Mouse (Mus musculus): ENCODE data around the gene Ptgr1. TPM values are rescaled to one million over a fixed set of nuclear protein-coding genes. Genes with fewer than 3 reads are reported as not detected.

Gene Ptgr1
- polyA plus RNA-seq, 1 experiment from 2014 or later: 24.5 TPM

- H3K4me3 ChIP-seq (replicated peaks): no peak overlapping the region
Observed at GRCm38 (mm10) chr4:58990609-58991434, 3.9 kb upstream of the Ptgr1 start.

GRCm38 (mm10) chr4:58989303-58989898, 2.5 kb upstream of the Ptgr1 start:
- no peaks in the 10 kb centered on the region for H3K36me3 ChIP-seq
- WGBS: 88% methylated on average over 7 of the region's 7 CpGs
- ATAC-seq (ENCODE audit: insufficient number of reproducible peaks, insufficient read depth, low FRiP score, low TSS enrichment, low read depth): no peak
- H3K4me1 ChIP-seq (replicated peaks): peaks cover 17% of the 10 kb centered on the region
- H3K27me3 ChIP-seq: no peaks in the 10 kb centered on the region
- H3K9ac ChIP-seq (replicated peaks): no peak overlapping the region
- no peak overlapping the region for H3K4me3 ChIP-seq (replicated peaks)
- no peak overlapping the region for H3K4me2 ChIP-seq
- H3K9me3 ChIP-seq: no peaks in the 10 kb centered on the region
- H3K27ac ChIP-seq: no peak overlapping the region

More at GRCm38 (mm10) chr4:58990609-58991434, 3.9 kb upstream of the Ptgr1 start:
- H3K4me1 ChIP-seq (replicated peaks): peaks cover 12% of the 10 kb centered on the region
- no peaks in the 10 kb centered on the region for H3K27me3 ChIP-seq
- ATAC-seq (ENCODE audit: insufficient number of reproducible peaks, insufficient read depth, low FRiP score, low TSS enrichment, low read depth): no peak
- no peak overlapping the region for H3K4me2 ChIP-seq
- no peaks in the 10 kb centered on the region for H3K36me3 ChIP-seq
- WGBS: 80% methylated on average over 17 of the region's 17 CpGs
- H3K27ac ChIP-seq: no peak overlapping the region
- H3K9ac ChIP-seq (replicated peaks): no peak overlapping the region
- H3K9me3 ChIP-seq: no peaks in the 10 kb centered on the region

GRCm38 (mm10) chr4:58985157-58985648, 1.7 kb downstream of the Ptgr1 start:
- Histone ChIP-seq H3K36me3 (no peaks in the 10 kb centered on the region; the same call in 1 of the 2 replicates), H3K27ac (no peak overlapping the region), H3K4me2 (no peak overlapping the region), H3K9me3 (no peaks in the 10 kb centered on the region), H3K4me1 (replicated peaks) (peaks cover 13% of the 10 kb centered on the region), H3K9ac (replicated peaks) (no peak overlapping the region), H3K27me3 (no peaks in the 10 kb centered on the region), H3K4me3 (replicated peaks) (no peak overlapping the region)
- 25% methylated on average over 7 of the region's 7 CpGs for WGBS
- ATAC-seq (ENCODE audit: insufficient number of reproducible peaks, insufficient read depth, low FRiP score, low TSS enrichment, low read depth): no peak

- no peaks in the 10 kb centered on the region for H3K9me3 ChIP-seq
- H3K27ac ChIP-seq: no peak overlapping the region
- peaks cover 4% of the 10 kb centered on the region; the same call in 1 of the 2 replicates for H3K36me3 ChIP-seq
- whole genome bisulfite sequencing: 87% methylated on average over 8 of the region's 8 CpGs
- H3K4me1 ChIP-seq (replicated peaks): peaks cover 13% of the 10 kb centered on the region
- no peak overlapping the region for H3K9ac ChIP-seq (replicated peaks)
- H3K27me3 ChIP-seq: no peaks in the 10 kb centered on the region
- no peak overlapping the region for H3K4me3 ChIP-seq (replicated peaks)
- H3K4me2 ChIP-seq: no peak overlapping the region
- no peak for ATAC-seq (ENCODE audit: insufficient number of reproducible peaks, insufficient read depth, low FRiP score, low TSS enrichment, low read depth)
Observed at GRCm38 (mm10) chr4:58982806-58983205, 4.1 kb downstream of the Ptgr1 start.

- Histone ChIP-seq H3K9ac (replicated peaks) (no peak overlapping the region), H3K4me3 (replicated peaks) (no peak overlapping the region), H3K4me1 (replicated peaks) (peaks cover 5% of the 10 kb centered on the region; the same call in 1 of the 2 replicates), H3K4me2 (no peak overlapping the region), H3K27me3 (no peaks in the 10 kb centered on the region), H3K36me3 (peaks cover 9% of the 10 kb centered on the region; the same call in 1 of the 2 replicates), H3K9me3 (no peaks in the 10 kb centered on the region), H3K27ac (no peak overlapping the region)
- 83% methylated on average over 6 of the region's 6 CpGs for WGBS
- ATAC-seq (ENCODE audit: insufficient number of reproducible peaks, insufficient read depth, low FRiP score, low TSS enrichment, low read depth): no peak
Observed at GRCm38 (mm10) chr4:58981421-58981820, 5.5 kb downstream of the Ptgr1 start.

GRCm38 (mm10) chr4:58975711-58976110, 11.2 kb downstream of the Ptgr1 start:
- Histone ChIP-seq H3K4me3 (replicated peaks) (no peak overlapping the region), H3K4me2 (no peak overlapping the region), H3K9me3 (no peaks in the 10 kb centered on the region), H3K4me1 (replicated peaks) (no peaks in the 10 kb centered on the region), H3K9ac (replicated peaks) (no peak overlapping the region), H3K36me3 (peaks cover 31% of the 10 kb centered on the region), H3K27ac (no peak overlapping the region), H3K27me3 (no peaks in the 10 kb centered on the region)
- 81% methylated on average over 5 of the region's 5 CpGs for WGBS
- ATAC-seq (ENCODE audit: insufficient number of reproducible peaks, insufficient read depth, low FRiP score, low TSS enrichment, low read depth): no peak

GRCm38 (mm10) chr4:58970678-58971077, 16.2 kb downstream of the Ptgr1 start:
- peaks cover 29% of the 10 kb centered on the region for H3K36me3 ChIP-seq
- no peaks in the 10 kb centered on the region for H3K4me1 ChIP-seq (replicated peaks)
- no peaks in the 10 kb centered on the region for H3K9me3 ChIP-seq
- WGBS: 80% methylated on average over 4 of the region's 4 CpGs
- no peak overlapping the region for H3K9ac ChIP-seq (replicated peaks)
- H3K27ac ChIP-seq: no peak overlapping the region
- no peak for ATAC-seq (ENCODE audit: insufficient number of reproducible peaks, insufficient read depth, low FRiP score, low TSS enrichment, low read depth)
- no peak overlapping the region for H3K4me3 ChIP-seq (replicated peaks)
- no peaks in the 10 kb centered on the region for H3K27me3 ChIP-seq
- no peak overlapping the region for H3K4me2 ChIP-seq

- WGBS: 90% methylated on average over 1 of the region's 1 CpGs
- H3K4me2 ChIP-seq: no peak overlapping the region
Observed at GRCm38 (mm10) chr4:58965136-58965535, 21.8 kb downstream of the Ptgr1 start.

GRCm38 (mm10) chr4:58963271-58963670, 23.6 kb downstream of the Ptgr1 start:
- Histone ChIP-seq H3K9ac (replicated peaks) (no peak overlapping the region), H3K4me1 (replicated peaks) (no peaks in the 10 kb centered on the region), H3K4me2 (no peak overlapping the region), H3K27ac (no peak overlapping the region), H3K27me3 (no peaks in the 10 kb centered on the region), H3K4me3 (replicated peaks) (no peak overlapping the region), H3K9me3 (no peaks in the 10 kb centered on the region), H3K36me3 (no peaks in the 10 kb centered on the region)
- ATAC-seq (ENCODE audit: insufficient number of reproducible peaks, insufficient read depth, low FRiP score, low TSS enrichment, low read depth): no peak
- 86% methylated on average over 4 of the region's 4 CpGs for WGBS

More at GRCm38 (mm10) chr4:58965136-58965535, 21.8 kb downstream of the Ptgr1 start:
- no peak for ATAC-seq (ENCODE audit: insufficient number of reproducible peaks, insufficient read depth, low FRiP score, low TSS enrichment, low read depth)
- no peaks in the 10 kb centered on the region for H3K9me3 ChIP-seq
- H3K4me1 ChIP-seq (replicated peaks): no peaks in the 10 kb centered on the region
- no peak overlapping the region for H3K9ac ChIP-seq (replicated peaks)
- peaks cover under 1% of the 10 kb centered on the region; the same call in 1 of the 2 replicates for H3K36me3 ChIP-seq
- no peak overlapping the region for H3K27ac ChIP-seq
- no peak overlapping the region for H3K4me3 ChIP-seq (replicated peaks)
- H3K27me3 ChIP-seq: no peaks in the 10 kb centered on the region

GRCm38 (mm10) chr4:58961719-58962118, 25.2 kb downstream of the Ptgr1 start:
- WGBS: 90% methylated on average over 15 of the region's 15 CpGs
- Histone ChIP-seq H3K9me3 (no peaks in the 10 kb centered on the region), H3K36me3 (peaks cover 10% of the 10 kb centered on the region), H3K4me3 (replicated peaks) (no peak overlapping the region), H3K9ac (replicated peaks) (no peak overlapping the region), H3K4me1 (replicated peaks) (no peaks in the 10 kb centered on the region), H3K4me2 (no peak overlapping the region), H3K27ac (no peak overlapping the region), H3K27me3 (no peaks in the 10 kb centered on the region)
- no peak for ATAC-seq (ENCODE audit: insufficient number of reproducible peaks, insufficient read depth, low FRiP score, low TSS enrichment, low read depth)

GRCm38 (mm10) chr4:58952630-58953029, 34.3 kb downstream of the Ptgr1 start:
- H3K4me1 ChIP-seq (replicated peaks): no peaks in the 10 kb centered on the region
- no peak overlapping the region for H3K4me2 ChIP-seq
- no peak overlapping the region for H3K4me3 ChIP-seq (replicated peaks)
- ATAC-seq (ENCODE audit: insufficient number of reproducible peaks, insufficient read depth, low FRiP score, low TSS enrichment, low read depth): no peak
- no peak overlapping the region for H3K9ac ChIP-seq (replicated peaks)
- no peaks in the 10 kb centered on the region for H3K27me3 ChIP-seq
- H3K36me3 ChIP-seq: peaks cover 21% of the 10 kb centered on the region
- no peak overlapping the region for H3K27ac ChIP-seq
- H3K9me3 ChIP-seq: no peaks in the 10 kb centered on the region
- WGBS: 88% methylated on average over 11 of the region's 11 CpGs
